Mouse (Mus musculus) liver, postnatal 0 days (tissue): ENCODE results near the gene Ddx23.

Experiments
- CTCF ChIP-seq: sonication (generic); IDR thresholded peaks from 2 replicates; pipeline ENCODE4 v1.5.1; 2016; ENCODE audit warnings: antibody characterized with exemption, low read depth
- EP300 ChIP-seq: IDR thresholded peaks from 2 replicates; pipeline ENCODE4 v1.6.1; 2016; ENCODE audit warnings: antibody characterized with exemption, low read depth, mild to moderate bottlenecking

GRCm38 (mm10) chr15:98600036-98600709 lies 62.5 kb downstream of the Ddx23 start:
- TF ChIP-seq CTCF (no peak), EP300 (no peak)
